Mouse (Mus musculus): ENCODE data around the gene Faap24. TPM values are rescaled to one million over a fixed set of nuclear protein-coding genes. Genes with fewer than 3 reads are reported as not detected.

The Faap24 gene
- polyA plus RNA-seq, 1 experiment from 2014 or later: 19.6 TPM

DNA sequence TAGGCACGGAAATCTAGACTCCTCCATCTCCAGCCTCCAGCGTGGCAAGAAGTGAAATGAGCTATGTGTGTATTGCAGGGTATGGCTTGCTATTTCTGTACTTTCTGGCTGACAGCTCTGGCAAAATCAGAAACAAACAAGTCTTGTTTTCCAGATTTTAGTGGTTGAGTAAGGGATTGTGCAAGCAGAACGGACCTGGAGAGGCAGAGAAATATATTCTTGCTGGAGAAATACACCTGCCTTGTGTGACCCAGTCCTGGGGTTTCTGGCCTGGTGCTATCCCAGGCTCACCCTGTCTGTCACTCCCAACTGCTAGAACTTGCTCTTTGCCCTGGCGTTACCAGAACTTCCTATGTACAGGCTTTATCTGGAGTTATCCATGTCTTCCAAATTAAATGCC, 54.1 kb downstream of the Faap24 start:
- no peak overlapping the region for H3K4me3 ChIP-seq (ENCODE audit: low read depth, low read length)
- WGBS: 79% methylated on average over 4 of the region's 4 CpGs
- H3K4me2 ChIP-seq (ENCODE audit: low read depth, severe bottlenecking): no peak overlapping the region
- H3K27ac ChIP-seq (replicated peaks; ENCODE audit: low read depth, low read length): no peak overlapping the region
- H3K36me3 ChIP-seq (ENCODE audit: control insufficient read depth, insufficient read depth, low read length): no peaks in the 10 kb centered on the region
- H3K4me1 ChIP-seq (ENCODE audit: control insufficient read depth, insufficient read depth, low read length): no peaks in the 10 kb centered on the region
- no peaks in the 10 kb centered on the region for H3K9me3 ChIP-seq (ENCODE audit: control insufficient read depth, low read length)
- H3K9ac ChIP-seq (ENCODE audit: low read length): no peak overlapping the region
- no peaks in the 10 kb centered on the region for H3K27me3 ChIP-seq (ENCODE audit: control insufficient read depth, insufficient read depth, low read length)
- DNase-seq (ENCODE audit: low spot score) (no peak), ATAC-seq (ENCODE audit: insufficient number of reproducible peaks, low FRiP score, low TSS enrichment, low read depth) (no peak)

Other genes starting within 250 kb of the Faap24 start
- 0.16 TPM in 1 of 2 replicates, not detected in the other for gene Slc7a10, start 210.5 kb downstream of the Faap24 start, polyA plus RNA-seq (2014; fragmentation: Nextera tagmentation; extraction: Ambion mirVana)
- 8.2 and 9.8 TPM in 2 replicates for gene Lrp3, start 181.3 kb downstream of the Faap24 start, polyA plus RNA-seq (2014; fragmentation: Nextera tagmentation; extraction: Ambion mirVana)
- gene Gpatch1, start 78.4 kb downstream of the Faap24 start, polyA plus RNA-seq (2014; fragmentation: Nextera tagmentation; extraction: Ambion mirVana): 17.5 and 20.5 TPM in 2 replicates
- 1.8 and 1.9 TPM in 2 replicates for gene Rhpn2, start 62.7 kb downstream of the Faap24 start, polyA plus RNA-seq (2014; fragmentation: Nextera tagmentation; extraction: Ambion mirVana)
- gene Cep89, start 199 bp upstream of the Faap24 start, polyA plus RNA-seq (2014; fragmentation: Nextera tagmentation; extraction: Ambion mirVana): 43.8 and 54.3 TPM in 2 replicates
- 0.08 TPM in 1 of 2 replicates, not detected in the other for gene Slc7a9, start 52.0 kb upstream of the Faap24 start, polyA plus RNA-seq (2014; fragmentation: Nextera tagmentation; extraction: Ambion mirVana)
- 0.41 TPM in 1 of 2 replicates, not detected in the other for gene Tdrd12, start 140.9 kb upstream of the Faap24 start, polyA plus RNA-seq (2014; fragmentation: Nextera tagmentation; extraction: Ambion mirVana)
- gene Nudt19, start 159.5 kb upstream of the Faap24 start, polyA plus RNA-seq (2014; fragmentation: Nextera tagmentation; extraction: Ambion mirVana): 35.2 and 35.8 TPM in 2 replicates
- 0.20 and 0.40 TPM in 2 replicates for gene Rgs9bp, start 188.7 kb upstream of the Faap24 start, polyA plus RNA-seq (2014; fragmentation: Nextera tagmentation; extraction: Ambion mirVana)
- 35.6 and 35.9 TPM in 2 replicates for gene Ankrd27, start 189.4 kb upstream of the Faap24 start, polyA plus RNA-seq (2014; fragmentation: Nextera tagmentation; extraction: Ambion mirVana)